Mouse (Mus musculus) embryo, embryonic 11 days (tissue): ENCODE measurements around the gene Ctsh.

Source experiments
- DNase-seq: peaks from one replicate; pipeline ENCODE4 v3.0.0-alpha.2; 2015

Ctsh gene

GRCm38 (mm10) chr9:90113651-90114566 lies 60.0 kb downstream of the Ctsh start:
- DNase-seq = peak; percentile 93

- DNase-seq = peak; percentile 98
These were observed 60.8 kb downstream of the Ctsh start, which contains the start of gene Morf4l1 for GRCm38 (mm10) chr9:90114567-90115307. Morf4l1 (minus strand) TSS chr9:90114774.

GRCm38 (mm10) chr9:90115308-90115700 lies 61.4 kb downstream of the Ctsh start:
- no peak for DNase-seq

GRCm38 (mm10) chr9:90117234-90117633 lies 63.3 kb downstream of the Ctsh start:
- DNase-seq = no peak

GRCm38 (mm10) chr9:90122246-90122740 lies 68.3 kb downstream of the Ctsh start:
- no peak for DNase-seq

GRCm38 (mm10) chr9:90124156-90124872 lies 70.4 kb downstream of the Ctsh start:
- DNase-seq = no peak

GRCm38 (mm10) chr9:90124873-90125245 lies 70.9 kb downstream of the Ctsh start:
- DNase-seq = no peak
